Mouse (Mus musculus): ENCODE results near the gene Tmem223.

DNA sequence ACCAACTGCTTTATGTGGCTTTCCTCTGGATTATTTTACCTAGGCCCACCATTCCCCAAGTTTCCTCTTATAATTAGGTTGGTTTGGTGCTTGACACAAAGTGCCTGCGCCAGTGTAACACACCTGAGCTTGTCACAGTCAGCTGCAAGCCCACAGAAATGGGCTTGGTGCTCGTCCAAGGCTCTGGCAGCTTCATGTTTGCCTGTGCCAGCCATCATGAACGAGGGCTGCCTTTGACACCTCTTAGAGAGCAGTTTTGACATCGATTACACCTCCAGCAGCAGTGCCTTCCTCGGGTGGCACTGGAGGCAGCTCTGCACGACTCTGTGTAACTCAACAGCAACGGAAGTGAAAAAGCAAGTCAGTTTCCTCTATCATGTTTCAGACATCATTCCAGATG is 19.4 kb downstream of the Tmem223 start:
- no peak for TF ChIP-seq POLR2A (IDR thresholded peaks at IDR 0.05; ENCODE audit: extremely low read depth, insufficient read depth, low read length)
- no peak for TF ChIP-seq CTCF (IDR thresholded peaks at IDR 0.05; ENCODE audit: extremely low read depth, insufficient read depth, low read length)

Measured in cortical plate, adult 2 months (tissue).